Mouse (Mus musculus) hematopoietic stem cell, adult 5-6 weeks (primary cell): ENCODE data around the gene Tardbp. TPM values are rescaled to one million over a fixed set of nuclear protein-coding genes. Genes with fewer than 3 reads are reported as not detected.
A peak's percentile ranks its signal among the peaks of the same experiment; 100 is the strongest.

Experiments used
- ATAC-seq, 2 experiments: fragments of 125-278 bp in 1 of 2; replicated peaks in 1 of 2; 2 replicates each; pipeline ENCODE4 v1.8.0; 2016 to 2017; ENCODE audit warnings: inconsistent platforms in 2 of 2, mild to moderate bottlenecking in 2 of 2, moderate number of reproducible peaks in 2 of 2, low read depth in 1 of 2, moderate TSS enrichment in 1 of 2; ENCODE audit not compliant: low FRiP score in 2 of 2, poor library complexity in 2 of 2, severe bottlenecking in 2 of 2, insufficient read depth in 1 of 2, low TSS enrichment in 1 of 2
- total RNA-seq: library from RNA; stranded (forward); fragments of 172-1452, 232-1000 nt; gene quantifications from 2 replicates; pipeline ENCODE4 v1.2.3, GENCODE M21; 2017

The Tardbp gene
- total RNA-seq, 1 experiment from 2014 or later, result 659 TPM

GRCm38 (mm10) chr4:148589565-148589964 is 37.3 kb downstream of the Tardbp start:
- no peak for ATAC-seq

- ATAC-seq, result no peak
Observed at GRCm38 (mm10) chr4:148588793-148589192, 38.0 kb downstream of the Tardbp start.

GRCm38 (mm10) chr4:148586648-148587047 is 40.2 kb downstream of the Tardbp start:
- no peak for ATAC-seq

DNA sequence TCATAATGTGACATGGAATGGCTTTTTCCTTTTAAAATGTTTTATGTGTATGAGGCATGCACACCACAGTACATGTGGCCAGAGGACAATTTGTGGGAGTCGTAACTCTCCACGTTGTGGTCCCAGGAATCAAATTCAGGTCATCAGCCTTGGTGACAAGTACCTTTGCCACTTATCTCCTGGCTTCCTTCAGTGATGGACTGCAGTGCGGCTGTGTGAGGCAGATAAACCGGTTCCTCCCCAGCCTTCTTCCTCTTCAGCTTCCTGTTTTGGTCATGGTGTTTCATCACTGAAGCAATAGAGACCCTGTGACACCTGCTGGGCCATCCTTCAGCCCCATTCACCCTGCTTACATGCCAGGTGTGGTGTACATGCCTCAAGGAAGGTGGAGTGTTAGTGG is 43.6 kb downstream of the Tardbp start:
- peak; percentile 61 to 73 for ATAC-seq

GRCm38 (mm10) chr4:148581422-148581821 is 45.4 kb downstream of the Tardbp start:
- no peak for ATAC-seq

DNA sequence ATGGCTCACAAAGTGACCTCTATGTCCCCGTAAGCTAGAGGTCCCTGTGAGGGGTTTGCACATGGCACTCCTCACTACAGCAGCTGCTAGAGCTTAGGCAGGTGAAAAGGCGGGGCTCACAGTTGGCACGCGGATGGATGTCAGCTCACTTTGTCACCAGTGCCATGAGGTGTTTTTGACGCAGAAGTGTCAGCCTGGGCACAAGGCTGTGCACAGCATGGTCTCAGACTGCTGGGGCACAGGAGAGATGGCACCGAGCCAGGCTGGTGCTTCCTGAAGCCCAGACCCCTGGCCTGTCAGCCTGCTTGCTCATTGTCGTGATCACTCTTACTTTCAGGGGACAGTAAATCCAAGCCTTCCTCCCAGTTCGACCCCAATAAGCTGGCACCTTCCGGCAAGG is 46.1 kb downstream of the Tardbp start:
- ATAC-seq, result no peak

- ATAC-seq, result no peak
Observed at GRCm38 (mm10) chr4:148573222-148573621, 53.6 kb downstream of the Tardbp start.

DNA sequence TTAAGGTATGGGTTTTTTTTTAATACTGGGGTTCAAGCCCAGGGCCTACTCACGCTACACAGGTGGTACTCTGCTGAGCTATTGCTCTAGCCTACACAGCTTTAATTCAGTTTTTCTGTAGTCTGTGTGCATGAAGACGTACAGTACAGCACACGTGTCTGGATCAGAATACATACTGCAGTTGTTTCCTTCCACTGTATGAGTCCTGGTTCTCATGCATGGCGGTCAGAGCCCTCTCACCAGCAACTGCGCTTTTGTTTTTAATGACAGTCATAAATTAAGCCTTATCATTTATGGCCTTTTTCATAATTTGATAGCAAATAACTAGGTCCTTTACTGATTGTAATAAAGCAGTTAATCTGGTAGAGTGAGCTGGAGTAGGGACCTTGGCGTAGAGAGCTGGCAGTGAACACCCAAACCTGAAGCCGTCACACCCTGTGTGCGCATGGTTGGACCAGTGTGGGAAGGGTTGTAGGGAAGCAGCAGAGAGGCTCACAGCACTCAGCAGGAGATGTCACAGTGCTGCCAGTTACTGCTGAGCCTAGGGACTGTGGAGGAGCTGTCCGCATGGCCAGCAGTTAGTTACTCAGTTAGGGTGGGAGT is 56.0 kb downstream of the Tardbp start:
- no peak for ATAC-seq

- ATAC-seq, result no peak
Observed at GRCm38 (mm10) chr4:148570138-148570537, 56.7 kb downstream of the Tardbp start.

DNA sequence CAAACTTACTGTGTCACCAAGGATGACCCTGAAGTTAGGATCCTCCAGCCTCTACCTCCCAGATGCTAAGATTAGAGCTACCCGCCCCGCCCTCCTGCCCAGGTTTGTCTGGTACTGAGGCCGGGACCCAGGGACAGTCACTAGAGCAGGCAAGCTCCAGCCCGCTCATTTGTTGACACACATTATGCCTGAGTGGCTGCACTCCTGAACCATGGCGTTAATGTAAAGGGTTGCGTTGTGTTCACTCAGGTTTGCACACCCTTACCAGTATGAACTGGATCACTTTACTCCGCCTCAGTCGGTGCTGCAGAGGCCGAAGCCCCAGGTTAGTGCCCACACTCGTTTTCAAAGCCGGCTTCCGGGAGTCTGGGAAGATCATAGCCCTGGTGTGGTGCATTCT is 63.2 kb downstream of the Tardbp start:
- ATAC-seq, result no peak

DNA sequence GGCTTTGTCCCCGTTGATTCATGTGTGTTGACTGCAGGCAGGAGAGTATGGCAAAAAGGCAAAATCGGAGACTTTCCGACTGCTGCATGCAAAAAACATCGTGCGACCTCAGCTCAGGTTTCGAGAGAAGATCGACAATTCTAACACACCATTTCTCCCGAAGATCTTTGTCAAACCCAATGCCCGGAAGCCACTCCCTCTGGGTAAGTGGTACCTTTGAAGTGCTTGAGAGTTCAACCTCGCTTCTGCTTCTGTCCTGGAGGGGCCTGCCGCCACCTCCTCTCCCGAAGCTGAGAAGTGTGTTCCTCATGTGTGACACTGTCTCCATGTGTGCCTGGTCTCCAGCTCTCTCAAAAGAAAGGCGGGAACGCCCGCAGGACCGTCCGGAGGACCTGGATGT is 64.1 kb downstream of the Tardbp start:
- no peak for ATAC-seq

Other genes with a start within 250 kb of the Tardbp start
- gene Ubiad1, start 182.2 kb downstream of the Tardbp start, total RNA-seq, result 10.4 TPM in 2 replicates
- gene Mtor, start 178.4 kb downstream of the Tardbp start, total RNA-seq, result 16.0 and 17.6 TPM in 2 replicates
- not detected in 2 replicates for gene Angptl7, start 126.6 kb downstream of the Tardbp start, total RNA-seq
- 64.8 and 66.0 TPM in 2 replicates for gene Exosc10, start 68.6 kb downstream of the Tardbp start, total RNA-seq
- gene Srm, start 35.5 kb downstream of the Tardbp start, total RNA-seq, result 17.2 and 20.2 TPM in 2 replicates
- gene Masp2, start 24.5 kb downstream of the Tardbp start, total RNA-seq, result 0.30 and 0.44 TPM in 2 replicates
- not detected in 2 replicates for gene Gm572, start 16.3 kb upstream of the Tardbp start, total RNA-seq
- gene Casz1, start 177.4 kb upstream of the Tardbp start, total RNA-seq, result 3.4 and 6.3 TPM in 2 replicates